Mouse (Mus musculus): ENCODE data around the gene Cdyl. TPM values are rescaled to one million over a fixed set of nuclear protein-coding genes. Genes with fewer than 3 reads are reported as not detected.

The Cdyl gene
- polyA plus RNA-seq, 1 experiment from 2014 or later, result 6.1 TPM

DNA sequence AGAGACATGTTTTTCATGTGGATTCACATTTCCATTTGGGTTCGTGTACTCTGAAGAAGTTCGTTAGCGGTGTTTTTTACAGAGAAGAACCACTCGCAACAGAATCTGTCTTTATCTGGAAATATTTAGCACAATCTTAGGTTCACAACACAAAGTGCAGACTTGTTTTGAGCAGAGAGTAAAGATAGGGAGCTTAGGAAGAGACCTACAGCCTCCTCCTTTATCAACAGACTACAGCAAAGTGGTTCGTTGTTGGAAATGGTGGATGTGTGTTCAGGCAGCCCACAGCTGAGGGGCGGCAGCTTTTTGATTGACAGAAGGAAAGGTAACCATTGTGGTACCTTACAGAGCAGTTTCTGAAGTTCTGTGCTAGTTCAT lies 150.5 kb downstream of the Cdyl start:
- WGBS, result 75% methylated on average over 6 of the region's 6 CpGs
- H3K27ac ChIP-seq (replicated peaks), result no peak overlapping the region
- H3K4me3 ChIP-seq, result no peak overlapping the region
- H3K27me3 ChIP-seq, result no peaks in the 10 kb centered on the region
- no peak overlapping the region for H3K4me2 ChIP-seq
- H3K36me3 ChIP-seq, result no peaks in the 10 kb centered on the region
- no peak for ATAC-seq (ENCODE audit: low read depth)
- peaks cover 29% of the 10 kb centered on the region for H3K4me1 ChIP-seq (replicated peaks)
- no peaks in the 10 kb centered on the region for H3K9me3 ChIP-seq
- no peak overlapping the region for H3K9ac ChIP-seq

DNA sequence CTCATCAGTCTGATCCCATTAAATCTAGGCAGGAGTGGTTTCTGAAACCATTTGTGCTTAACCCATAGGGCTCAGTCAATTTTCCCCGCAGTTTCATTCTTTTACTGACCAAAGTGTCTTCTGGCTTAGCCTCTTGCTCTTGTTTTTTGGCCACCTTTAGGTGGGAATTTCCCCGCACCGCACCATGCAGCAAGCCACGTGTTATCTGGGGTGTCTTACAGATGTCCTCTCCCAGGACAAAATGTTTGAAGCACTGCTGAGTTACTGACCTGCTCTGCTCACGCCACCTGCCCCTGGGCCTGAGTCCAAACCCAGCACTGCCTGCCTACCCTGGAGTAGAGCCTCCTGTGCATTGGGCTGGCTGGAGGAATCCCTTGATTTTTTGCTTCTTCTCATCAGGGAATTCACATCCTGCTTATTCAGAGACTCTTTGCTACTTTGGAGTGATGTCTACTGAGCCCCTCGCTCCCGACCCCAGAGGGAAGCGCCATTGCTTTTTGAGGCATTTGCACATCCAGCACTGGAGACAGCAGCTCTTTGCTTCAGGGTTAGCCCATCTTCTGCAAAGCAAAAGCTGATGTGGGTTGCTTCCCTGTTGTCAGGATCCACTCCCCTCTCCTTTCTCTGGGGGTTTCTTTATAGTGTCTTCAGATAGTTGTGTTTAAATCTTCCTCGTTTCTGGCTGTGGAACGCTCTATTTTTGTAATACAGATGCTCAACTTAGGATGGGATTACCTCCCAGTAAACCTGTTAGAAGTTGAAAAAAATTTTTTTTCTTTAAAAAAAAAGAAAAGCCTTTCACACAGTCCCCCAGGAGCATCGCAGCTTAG lies 151.9 kb downstream of the Cdyl start:
- H3K27me3 ChIP-seq, result no peaks in the 10 kb centered on the region
- no peak overlapping the region for H3K4me3 ChIP-seq
- 76% methylated on average over 11 of the region's 11 CpGs for WGBS
- no peak for ATAC-seq (ENCODE audit: low read depth)
- no peak overlapping the region for H3K4me2 ChIP-seq
- no peak overlapping the region for H3K9ac ChIP-seq
- peaks cover 8% of the 10 kb centered on the region for H3K36me3 ChIP-seq
- H3K9me3 ChIP-seq, result no peaks in the 10 kb centered on the region
- H3K27ac ChIP-seq (replicated peaks), result no peak overlapping the region
- peaks cover 29% of the 10 kb centered on the region for H3K4me1 ChIP-seq (replicated peaks)

DNA sequence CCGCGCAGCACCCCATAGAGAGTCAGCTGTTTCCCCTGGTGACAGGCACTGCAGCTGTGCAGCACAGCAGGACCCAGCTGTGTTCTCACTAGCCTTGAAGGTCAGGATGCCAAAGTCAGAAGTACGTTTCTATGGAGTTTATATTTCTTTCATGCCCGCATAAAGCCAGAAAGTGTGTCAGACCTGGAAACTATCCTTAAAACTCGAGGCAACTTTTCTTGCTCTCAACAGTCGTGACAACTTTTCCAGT lies 152.5 kb downstream of the Cdyl start:
- H3K9ac ChIP-seq, result no peak overlapping the region
- H3K4me2 ChIP-seq, result no peak overlapping the region
- WGBS, result 61% methylated on average over 6 of the region's 6 CpGs
- H3K27me3 ChIP-seq, result no peaks in the 10 kb centered on the region
- H3K27ac ChIP-seq (replicated peaks), result no peak overlapping the region
- peaks cover 29% of the 10 kb centered on the region for H3K4me1 ChIP-seq (replicated peaks)
- no peak for ATAC-seq (ENCODE audit: low read depth)
- H3K36me3 ChIP-seq, result peaks cover 12% of the 10 kb centered on the region
- no peaks in the 10 kb centered on the region for H3K9me3 ChIP-seq
- H3K4me3 ChIP-seq, result no peak overlapping the region

DNA sequence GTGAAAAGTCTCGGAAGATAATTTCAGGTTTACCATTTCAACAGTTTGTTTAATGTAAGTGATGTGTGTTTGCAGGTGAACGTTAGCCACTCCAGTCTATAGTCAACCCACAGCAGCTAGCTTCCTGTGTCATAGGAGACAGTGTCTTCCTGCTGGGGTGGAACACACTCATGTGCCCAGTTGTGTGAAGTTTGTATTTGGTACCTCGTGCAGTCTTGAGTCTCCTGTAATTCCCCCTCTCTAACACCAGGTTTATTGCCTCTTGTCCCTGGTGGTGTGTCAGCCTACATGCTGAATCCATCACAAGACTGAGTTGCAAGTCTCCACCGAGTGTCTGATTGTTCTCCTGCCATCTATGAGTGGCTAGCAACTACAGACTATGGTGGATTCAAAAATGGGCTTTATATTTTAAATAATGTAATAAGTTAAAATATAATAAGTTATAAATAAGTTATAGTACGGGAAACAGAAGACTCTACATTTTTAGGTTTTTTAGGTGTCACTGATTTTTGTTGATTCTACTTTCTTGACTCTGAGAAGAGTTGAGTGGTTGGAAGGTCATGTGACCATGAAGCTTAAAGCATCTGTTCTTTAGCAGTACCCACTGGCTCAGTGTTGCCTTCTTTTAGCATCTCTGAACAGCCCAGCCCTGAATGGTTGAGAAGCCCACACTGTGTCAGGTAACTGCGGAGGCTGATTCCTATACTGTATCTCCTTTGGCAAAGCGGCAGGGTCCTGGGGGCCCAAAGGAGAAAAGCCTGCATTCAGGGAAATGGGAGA lies 153.9 kb downstream of the Cdyl start:
- H3K4me1 ChIP-seq (replicated peaks), result peaks cover 29% of the 10 kb centered on the region
- H3K9me3 ChIP-seq, result no peaks in the 10 kb centered on the region
- ATAC-seq (ENCODE audit: low read depth), result no peak
- H3K27me3 ChIP-seq, result no peaks in the 10 kb centered on the region
- H3K4me3 ChIP-seq, result no peak overlapping the region
- H3K9ac ChIP-seq, result no peak overlapping the region
- peaks cover 22% of the 10 kb centered on the region for H3K36me3 ChIP-seq
- no peak overlapping the region for H3K4me2 ChIP-seq
- H3K27ac ChIP-seq (replicated peaks), result no peak overlapping the region
- whole genome bisulfite sequencing, result 86% methylated on average over 7 of the region's 7 CpGs

DNA sequence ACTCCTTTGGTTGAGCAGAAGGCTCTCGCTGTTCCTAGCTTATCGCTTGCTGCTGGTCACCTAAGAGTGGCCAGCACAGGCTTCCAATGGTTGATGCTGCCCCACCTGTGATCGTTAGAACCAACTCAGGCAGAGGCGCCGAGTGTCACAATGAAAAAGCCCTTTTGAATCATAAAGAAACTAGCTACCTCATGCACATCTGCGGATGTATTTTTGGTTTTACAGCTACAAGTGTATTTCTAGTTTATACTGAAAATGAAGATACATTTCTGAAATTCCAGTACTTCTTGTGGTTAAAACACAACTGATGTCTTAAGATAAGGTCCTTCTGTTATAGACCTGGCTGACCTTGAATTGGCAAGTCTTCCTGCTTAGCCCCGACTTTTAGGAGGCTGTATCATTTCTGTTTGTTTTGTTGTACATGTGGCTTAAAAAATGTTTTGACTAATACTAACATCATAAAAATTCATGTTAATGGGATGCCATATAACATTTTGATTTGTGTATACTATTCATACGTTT lies 155.6 kb downstream of the Cdyl start:
- peaks cover 15% of the 10 kb centered on the region for H3K4me1 ChIP-seq (replicated peaks)
- H3K4me2 ChIP-seq, result no peak overlapping the region
- H3K4me3 ChIP-seq, result no peak overlapping the region
- WGBS, result 90% methylated on average over 8 of the region's 8 CpGs
- no peak overlapping the region for H3K27ac ChIP-seq (replicated peaks)
- no peaks in the 10 kb centered on the region for H3K9me3 ChIP-seq
- no peaks in the 10 kb centered on the region for H3K27me3 ChIP-seq
- H3K36me3 ChIP-seq, result peaks cover 28% of the 10 kb centered on the region
- no peak for ATAC-seq (ENCODE audit: low read depth)
- no peak overlapping the region for H3K9ac ChIP-seq

DNA sequence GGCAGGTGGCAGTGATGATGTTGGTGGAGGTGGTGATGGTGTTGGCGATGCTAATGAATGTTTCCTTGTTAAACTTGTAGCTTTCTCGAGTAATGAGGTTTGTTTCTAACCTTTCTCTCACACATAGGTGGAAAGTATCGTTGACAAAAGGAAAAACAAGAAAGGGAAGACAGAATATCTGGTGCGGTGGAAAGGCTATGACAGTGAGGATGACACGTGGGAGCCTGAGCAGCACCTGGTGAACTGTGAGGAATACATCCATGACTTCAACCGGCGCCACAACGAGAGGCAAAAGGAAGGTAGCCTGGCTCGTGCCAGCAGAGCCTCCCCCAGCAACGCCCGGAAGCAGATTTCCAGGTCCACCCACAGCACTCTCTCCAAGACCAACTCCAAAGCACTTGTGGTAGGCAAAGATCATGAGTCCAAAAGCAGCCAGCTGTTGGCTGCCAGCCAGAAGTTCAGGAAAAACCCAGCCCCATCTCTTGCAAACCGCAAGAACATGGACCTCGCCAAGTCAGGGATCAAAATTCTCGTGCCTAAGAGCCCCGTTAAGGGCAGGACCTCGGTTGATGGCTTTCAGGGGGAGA lies 156.2 kb downstream of the Cdyl start:
- H3K36me3 ChIP-seq, result peaks cover 28% of the 10 kb centered on the region
- H3K9ac ChIP-seq, result no peak overlapping the region
- H3K4me1 ChIP-seq (replicated peaks), result peaks cover 15% of the 10 kb centered on the region
- H3K4me3 ChIP-seq, result no peak overlapping the region
- H3K4me2 ChIP-seq, result no peak overlapping the region
- H3K27me3 ChIP-seq, result no peaks in the 10 kb centered on the region
- no peak overlapping the region for H3K27ac ChIP-seq (replicated peaks)
- WGBS, result 94% methylated on average over 16 of the region's 16 CpGs
- no peak for ATAC-seq (ENCODE audit: low read depth)
- H3K9me3 ChIP-seq, result no peaks in the 10 kb centered on the region

DNA sequence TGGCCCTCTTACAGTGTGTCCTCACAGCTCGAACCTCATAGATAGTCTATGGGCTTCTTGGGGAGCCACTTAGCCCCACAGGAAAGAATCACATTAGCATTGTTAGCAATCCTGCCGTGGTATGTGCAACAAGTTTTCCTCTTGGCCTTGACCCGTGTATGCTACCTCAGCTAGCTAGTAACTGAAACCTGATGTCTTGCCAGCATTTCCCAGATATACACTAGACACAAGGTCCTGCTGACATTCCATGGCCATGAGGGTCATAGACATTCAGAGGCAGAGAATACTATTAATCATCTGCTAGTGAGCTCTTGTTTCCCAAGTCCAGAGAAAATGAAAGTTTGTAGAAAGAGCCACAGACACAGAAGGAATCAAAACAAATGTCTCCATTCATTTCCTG lies 158.0 kb downstream of the Cdyl start:
- WGBS, result 79% methylated on average over 3 of the region's 3 CpGs
- no peak for ATAC-seq (ENCODE audit: low read depth)
- peaks cover 28% of the 10 kb centered on the region for H3K36me3 ChIP-seq
- H3K4me1 ChIP-seq (replicated peaks), result no peaks in the 10 kb centered on the region
- H3K4me3 ChIP-seq, result no peak overlapping the region
- no peaks in the 10 kb centered on the region for H3K27me3 ChIP-seq
- H3K4me2 ChIP-seq, result no peak overlapping the region
- H3K27ac ChIP-seq (replicated peaks), result no peak overlapping the region
- no peaks in the 10 kb centered on the region for H3K9me3 ChIP-seq
- no peak overlapping the region for H3K9ac ChIP-seq

DNA sequence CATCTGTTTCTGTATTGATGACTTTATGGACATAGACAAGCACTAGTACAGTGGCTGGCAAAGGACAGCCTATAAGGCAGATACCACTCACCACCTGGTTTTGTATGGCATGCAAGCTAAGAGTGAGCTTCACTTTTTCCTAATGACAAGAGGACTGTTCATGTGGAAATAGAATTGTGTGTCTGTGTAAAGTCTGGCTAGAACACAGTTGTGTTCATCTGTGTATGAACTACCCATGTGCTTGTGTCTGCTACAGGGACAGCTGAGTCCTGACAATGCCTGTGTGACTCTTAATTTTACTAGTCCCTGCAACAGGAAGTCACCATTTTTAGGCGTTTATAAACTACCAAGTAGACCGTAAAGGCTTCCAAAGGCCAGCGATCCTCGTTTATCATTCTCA lies 158.4 kb downstream of the Cdyl start:
- Histone ChIP-seq H3K4me1 (replicated peaks) (no peaks in the 10 kb centered on the region), H3K4me3 (no peak overlapping the region), H3K36me3 (peaks cover 28% of the 10 kb centered on the region), H3K4me2 (no peak overlapping the region), H3K9me3 (no peaks in the 10 kb centered on the region), H3K27me3 (no peaks in the 10 kb centered on the region), H3K9ac (no peak overlapping the region), H3K27ac (replicated peaks) (no peak overlapping the region)
- 89% methylated on average over 4 of the region's 4 CpGs for WGBS
- ATAC-seq (ENCODE audit: low read depth), result no peak

DNA sequence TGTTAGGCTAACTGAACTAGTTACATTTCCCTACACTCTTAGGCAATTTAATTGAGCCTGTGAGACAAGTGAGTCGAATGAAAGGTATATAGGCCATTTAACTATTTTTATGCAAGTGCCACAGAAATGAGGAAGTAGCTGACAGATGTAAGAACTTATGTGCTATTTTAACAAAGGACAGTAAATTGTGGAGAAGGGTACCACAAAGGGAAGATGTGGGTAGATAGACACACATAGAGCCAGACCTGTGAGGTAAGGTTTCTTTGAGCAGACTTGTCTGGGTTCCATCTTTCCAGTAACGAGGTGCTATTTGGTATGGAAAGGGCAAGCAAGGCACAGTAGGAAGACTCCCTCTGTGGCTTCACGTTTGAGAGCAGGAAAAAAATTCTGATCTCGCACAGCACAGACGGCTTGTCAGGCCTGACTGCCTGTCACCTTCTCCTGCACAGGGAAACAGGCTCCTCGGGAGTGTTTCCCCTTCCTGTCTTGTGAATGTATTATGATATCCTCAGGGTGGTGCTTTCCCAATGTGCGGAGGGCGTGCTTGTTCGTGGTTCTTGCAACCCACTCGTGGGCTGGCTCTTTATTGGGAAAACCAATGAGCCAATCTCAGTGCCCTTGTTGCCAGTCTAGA lies 162.3 kb downstream of the Cdyl start:
- H3K27me3 ChIP-seq, result no peaks in the 10 kb centered on the region
- ATAC-seq (ENCODE audit: low read depth), result no peak
- H3K9ac ChIP-seq, result no peak overlapping the region
- no peak overlapping the region for H3K4me2 ChIP-seq
- WGBS, result 79% methylated on average over 10 of the region's 10 CpGs
- no peaks in the 10 kb centered on the region for H3K9me3 ChIP-seq
- H3K4me3 ChIP-seq, result no peak overlapping the region
- H3K27ac ChIP-seq (replicated peaks), result no peak overlapping the region
- no peaks in the 10 kb centered on the region for H3K4me1 ChIP-seq (replicated peaks)
- peaks cover 33% of the 10 kb centered on the region for H3K36me3 ChIP-seq

DNA sequence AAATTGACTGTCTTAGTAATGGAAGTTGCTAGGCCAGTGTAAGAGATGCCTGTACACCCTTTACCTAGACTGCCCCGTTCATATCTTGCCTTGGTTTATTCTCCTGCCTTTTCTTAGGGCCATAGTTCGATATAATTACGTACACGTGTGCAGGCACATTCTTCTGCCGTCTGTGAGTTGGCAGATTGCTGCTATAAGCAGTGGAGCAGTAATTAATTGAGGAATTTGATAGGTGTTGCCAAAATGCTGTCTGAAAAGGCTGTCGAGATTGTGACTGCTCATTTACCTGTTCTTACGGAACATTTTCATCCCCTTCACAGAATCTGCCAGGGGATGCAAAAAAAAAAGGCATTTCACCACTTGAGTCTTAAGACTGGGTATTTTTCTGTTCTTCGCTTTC lies 163.2 kb downstream of the Cdyl start:
- Histone ChIP-seq H3K36me3 (peaks cover 31% of the 10 kb centered on the region), H3K27me3 (no peaks in the 10 kb centered on the region), H3K27ac (replicated peaks) (no peak overlapping the region), H3K9me3 (no peaks in the 10 kb centered on the region), H3K4me3 (no peak overlapping the region), H3K4me1 (replicated peaks) (no peaks in the 10 kb centered on the region), H3K4me2 (no peak overlapping the region), H3K9ac (no peak overlapping the region)
- WGBS, result 83% methylated on average over 8 of the region's 8 CpGs
- no peak for ATAC-seq (ENCODE audit: low read depth)

DNA sequence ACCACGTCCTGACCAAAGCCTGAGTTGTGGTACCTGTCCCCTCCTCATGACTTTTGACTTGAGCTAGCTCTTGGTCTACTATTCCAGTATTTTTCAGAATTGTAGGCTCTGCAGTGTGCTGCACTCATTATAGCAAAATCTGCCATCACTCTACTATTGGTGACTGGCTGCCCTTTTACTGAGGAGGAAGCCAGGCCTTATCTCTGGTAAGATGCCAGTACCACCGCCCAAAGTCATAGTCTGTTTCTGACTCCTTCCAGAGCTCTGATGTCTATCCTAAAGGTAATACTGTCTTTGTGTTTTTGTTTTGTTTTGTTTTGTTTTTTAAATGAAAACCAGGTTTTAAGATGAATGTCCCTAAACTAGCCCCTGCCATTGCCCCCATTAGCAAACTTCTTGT lies 166.0 kb downstream of the Cdyl start:
- no peak overlapping the region for H3K4me2 ChIP-seq
- no peak for ATAC-seq (ENCODE audit: low read depth)
- WGBS, result 95% methylated on average over 2 of the region's 2 CpGs

DNA sequence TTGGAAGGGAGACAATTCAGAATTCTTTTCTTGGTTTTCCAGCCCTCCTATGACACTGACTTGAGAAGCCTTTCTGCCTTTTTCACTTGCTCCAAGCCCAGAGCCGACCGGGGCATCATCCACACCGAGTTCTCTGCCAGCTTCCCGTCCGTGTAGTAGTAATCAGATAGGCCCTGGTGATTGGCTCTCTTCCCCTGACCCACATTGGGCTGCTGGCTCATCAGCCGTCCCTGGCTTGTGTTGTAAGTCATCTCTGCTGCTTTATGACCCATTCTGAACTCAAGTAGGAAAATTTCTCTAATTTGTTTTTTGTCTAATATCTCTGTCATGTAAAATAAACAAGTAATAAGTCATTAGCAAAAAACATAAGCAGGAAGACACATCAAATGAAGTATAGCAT lies 173.0 kb downstream of the Cdyl start:
- no peak for ATAC-seq (ENCODE audit: low read depth)
- H3K9me3 ChIP-seq, result no peaks in the 10 kb centered on the region

More for the DNA sequence above, 166.0 kb downstream of the Cdyl start:
- Histone ChIP-seq H3K4me1 (replicated peaks) (no peaks in the 10 kb centered on the region), H3K9ac (no peak overlapping the region), H3K27ac (replicated peaks) (no peak overlapping the region), H3K36me3 (peaks cover 18% of the 10 kb centered on the region), H3K9me3 (no peaks in the 10 kb centered on the region), H3K27me3 (no peaks in the 10 kb centered on the region), H3K4me3 (no peak overlapping the region)

More for the DNA sequence above, 173.0 kb downstream of the Cdyl start:
- Histone ChIP-seq H3K36me3 (no peaks in the 10 kb centered on the region), H3K9ac (no peak overlapping the region), H3K4me1 (replicated peaks) (peaks cover 12% of the 10 kb centered on the region), H3K27ac (replicated peaks) (no peak overlapping the region), H3K4me2 (no peak overlapping the region), H3K27me3 (no peaks in the 10 kb centered on the region), H3K4me3 (no peak overlapping the region)
- 69% methylated on average over 6 of the region's 6 CpGs for WGBS

Data from neural tube, embryonic 13.5 days (tissue).